Comparison of ENCODE assay signal across 7 mouse cellular contexts in the genomic region with DNA sequence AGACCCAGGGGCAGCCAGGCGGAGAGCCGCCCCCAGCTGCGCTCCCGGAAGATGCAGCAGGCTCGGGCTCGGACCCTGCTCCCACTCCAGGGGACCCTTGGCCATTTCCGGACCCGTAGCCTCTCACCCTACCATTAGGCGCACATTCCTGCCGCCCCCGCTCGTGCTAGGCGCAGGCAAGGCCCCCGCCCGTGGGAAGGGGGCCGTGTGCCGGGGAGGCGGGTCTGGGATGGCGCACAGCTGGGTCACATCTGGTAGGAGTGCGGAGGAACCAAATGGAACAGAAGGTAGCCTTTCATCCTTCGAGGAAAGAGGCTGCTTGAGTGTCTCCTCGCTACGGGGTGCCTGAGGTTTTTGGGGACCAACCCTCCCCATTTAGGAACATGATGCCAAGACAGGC. TPM values are rescaled to one million over a fixed set of nuclear protein-coding genes. Genes with fewer than 3 reads are reported as not detected.
DNase-seq lines count a peak whose midpoint lies in the region; ATAC-seq lines count a peak whose summit lies in the region.

No protein-coding gene starts in this region.

- peak overlapping the region; percentile 75 for H3K4me3 ChIP-seq in liver, embryonic 13.5 days (replicated peaks)

- peak; percentile 37 to 39 for DNase-seq in B cell, adult 2 months
- DNase-seq in T-cell, adult 2 months (ENCODE audit: low spot score): peak; percentile 26
- peak; percentile 63 to 65 for DNase-seq in heart, postnatal 10 days
- no peak for DNase-seq in liver, embryonic 13.5 days
- no peak for DNase-seq in right cerebral cortex, adult 2 months (ENCODE audit: low spot score in 2 of 2)
- no peak for DNase-seq in adrenal gland, adult 18-20 months (ENCODE audit: low spot score in 2 of 2)

- under 1% methylated on average over 23 of the region's 23 CpGs for WGBS in liver, embryonic 13.5 days (ENCODE audit: insufficient replicate concordance)

- peaks cover 92% of the 10 kb centered on the region for H3K27me3 ChIP-seq in liver, embryonic 13.5 days

- H3K36me3 ChIP-seq in liver, embryonic 13.5 days: peaks cover 3% of the 10 kb centered on the region; the same call in 1 of the 2 replicates

- H3K4me2 ChIP-seq in liver, embryonic 13.5 days: peak overlapping the region; percentile 87

- no peak overlapping the region for H3K27ac ChIP-seq in liver, embryonic 13.5 days

- intact Hi-C loops in heart, postnatal 10 days (cut with DNase I): no loop called here

- ATAC-seq in liver, embryonic 13.5 days (ENCODE audit: low read depth): no peak
- ATAC-seq in CD4-positive, CD25-positive, alpha-beta regulatory T cell, adult 4 months: no peak

- peak overlapping the region; percentile 60 for H3K9ac ChIP-seq in liver, embryonic 13.5 days

- H3K4me1 ChIP-seq in liver, embryonic 13.5 days (replicated peaks): peaks cover 70% of the 10 kb centered on the region

- no peaks in the 10 kb centered on the region for H3K9me3 ChIP-seq in liver, embryonic 13.5 days (replicated peaks)

RNA-seq across cellular contexts. Expression of gene Lfng, which starts 0.7 kb away (rescaled TPM):
- 10 to 100 TPM; 14.1 to 15.7 TPM for total RNA-seq in heart, postnatal 10 days (2021)
- polyA plus RNA-seq in liver, embryonic 13.5 days (2015; fragmentation: Nextera tagmentation; extraction: Ambion mirVana): 7.6 and 8.0 TPM in 2 replicates
- total RNA-seq in adrenal gland, adult 18-20 months (2021): 10 to 100 TPM in 1 of 2 experiments, 1 to 10 TPM in 1; 9.8 to 12.3 TPM
- polyA plus RNA-seq in CD4-positive, CD25-positive, alpha-beta regulatory T cell, adult 4 months (2017; shearing (Covaris generic)): 10 to 100 TPM; 24.2 to 26.2 TPM

RNA-seq across cellular contexts. Expression of gene Grifin, which starts 41.5 kb away (rescaled TPM):
- not detected for total RNA-seq in heart, postnatal 10 days (2021)
- 4.6 and 4.9 TPM in 2 replicates for polyA plus RNA-seq in liver, embryonic 13.5 days (2015; fragmentation: Nextera tagmentation; extraction: Ambion mirVana)
- not detected for total RNA-seq in adrenal gland, adult 18-20 months (2021)
- polyA plus RNA-seq in CD4-positive, CD25-positive, alpha-beta regulatory T cell, adult 4 months (2017; shearing (Covaris generic)): 1 to 10 TPM; 1.5 to 3.8 TPM

RNA-seq across cellular contexts. Expression of gene Ttyh3, which starts 42.4 kb away (rescaled TPM):
- 10 to 100 TPM; 58.4 to 61.4 TPM for total RNA-seq in heart, postnatal 10 days (2021)
- polyA plus RNA-seq in liver, embryonic 13.5 days (2015; fragmentation: Nextera tagmentation; extraction: Ambion mirVana): 4.8 and 4.9 TPM in 2 replicates
- total RNA-seq in adrenal gland, adult 18-20 months (2021): 10 to 100 TPM; 26.5 to 70.6 TPM
- polyA plus RNA-seq in CD4-positive, CD25-positive, alpha-beta regulatory T cell, adult 4 months (2017; shearing (Covaris generic)): 1 to 10 TPM; 4.9 to 6.7 TPM

Comparison
In these comparisons a context has a peak if more than half of its experiments do, and no peak if none do; other contexts are left out.
1. DNase-seq: peak in B cell, adult 2 months (2 of 2), T-cell, adult 2 months (single experiment) and heart, postnatal 10 days (2 of 2); none in liver, embryonic 13.5 days (single experiment), right cerebral cortex, adult 2 months (0 of 2) and adrenal gland, adult 18-20 months (0 of 2).